Mouse (Mus musculus) embryonic stem cell, embryonic (primary cell): Measurements from ENCODE around the gene 2610028H24Rik.

Source experiments
- CTCF ChIA-PET, 4 experiments: fragments of 300-600 bp in 2 of 4; fragments of 350-600 bp in 2 of 4; sonication (Branson Sonifier 250); formaldehyde crosslinking; loops; one replicate each; lab custom pipeline; 2022; ENCODE audit warnings: inconsistent platforms in 2 of 4; lab: Charles Lee
- POLR2A ChIA-PET, 4 experiments: fragments of 300-600 bp in 2 of 4; fragments of 350-600 bp in 2 of 4; sonication (Branson Sonifier 250); formaldehyde crosslinking; loops; one replicate each; lab custom pipeline; 2022; ENCODE audit warnings: antibody characterized with exemption in 4 of 4, inconsistent platforms in 1 of 4; lab: Charles Lee

Gene 2610028H24Rik

DNA sequence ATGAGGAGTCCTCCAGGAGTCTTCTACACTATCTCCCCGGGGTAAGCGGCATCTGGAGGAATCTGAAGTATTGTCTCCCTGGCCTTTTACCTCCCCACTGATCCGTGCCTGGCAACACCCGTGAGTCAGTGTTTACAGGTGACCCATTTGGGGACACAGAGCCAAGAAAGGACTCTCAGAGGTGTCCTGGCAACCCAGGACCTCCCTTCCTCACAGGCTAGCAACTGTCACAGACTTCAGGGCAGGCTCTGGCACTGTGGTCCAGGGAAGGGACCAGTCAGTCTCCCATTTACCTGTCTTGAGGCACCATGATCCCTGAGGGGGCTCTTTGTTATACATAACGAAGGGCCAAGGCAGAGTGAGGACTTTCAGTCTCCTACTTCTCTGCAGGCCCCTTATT lies at the start of gene 2610028H24Rik:
TSS of gene 2610028H24Rik (plus strand) at position 231 of the 400 bp plus-strand sequence.
- CTCF ChIA-PET: interaction anchor here in 1 of 4 experiments (0.8 kb wide), 1 partner anchor 64 kb away, joined by 3 read pairs; no protein-coding TSS in a partner anchor

GRCm38 (mm10) chr10:76408520-76408919 lies 40.4 kb upstream of the 2610028H24Rik start:
- ChIA-PET POLR2A (interaction anchor here (0.6 to 2.4 kb wide), 9 partner anchors 8 to 62 kb away, joined by 3 to 10 read pairs (median 4); partner anchors contain the start of gene AC141477.1 (in 1 of the 4)), CTCF (interaction anchor here in 3 of 4 experiments (1.1 to 2.4 kb wide), 3 partner anchors 11 to 17 kb away, joined by 6 to 12 read pairs (median 7); no protein-coding TSS in a partner anchor)

More for the DNA sequence above, at the start of gene 2610028H24Rik:
- POLR2A ChIA-PET: interaction anchor here in 2 of 4 experiments (0.6 to 2.9 kb wide), 4 partner anchors 9 to 28 kb away, joined by 3 to 11 read pairs (median 6); no protein-coding TSS in a partner anchor

DNA sequence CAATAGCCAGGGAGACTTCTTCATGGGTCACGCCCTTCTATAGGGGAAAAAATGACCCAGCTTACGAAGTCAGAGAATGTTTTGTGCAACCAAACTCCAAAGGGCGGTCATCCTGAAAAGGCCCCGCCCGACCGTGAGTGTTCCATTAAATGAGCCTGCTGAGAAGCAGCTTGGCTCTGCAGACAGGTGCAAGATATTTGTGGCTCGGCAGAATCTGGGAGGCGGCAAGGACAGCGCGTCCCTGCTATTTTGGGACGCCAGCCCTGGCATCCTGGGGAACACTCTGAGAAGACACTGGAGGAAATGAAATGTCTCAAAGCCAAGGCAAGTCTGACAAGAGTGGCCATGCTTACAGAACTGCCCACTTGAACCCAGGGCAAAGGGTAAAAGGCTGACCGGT lies 32.1 kb upstream of the 2610028H24Rik start:
- ChIA-PET CTCF (interaction anchor here in 1 of 4 experiments (0.6 to 1.3 kb wide), 2 partner anchors 9 to 24 kb away, joined by 3 to 4 read pairs; no protein-coding TSS in a partner anchor), POLR2A (interaction anchor here in 2 of 4 experiments (0.6 to 4.2 kb wide), 6 partner anchors 12 to 1212 kb away, joined by 3 to 38 read pairs (median 3); partner anchors contain the start of gene AC141477.1 (in 1 of the 2))

- POLR2A ChIA-PET: interaction anchor here in 3 of 4 experiments (0.6 to 8.2 kb wide), 10 partner anchors 9 to 1096 kb away, joined by 3 to 49 read pairs (median 4); partner anchors contain the start of genes AC141477.1 (in 2 of the 3) and Pcnt (in 1 of the 3)
- CTCF ChIA-PET: interaction anchor here in 3 of 4 experiments (0.5 to 1.2 kb wide), 6 partner anchors 9 to 170 kb away, joined by 3 to 5 read pairs (median 3); partner anchors contain the start of gene AC141477.1 (in 1 of the 3)
These were observed 23.2 kb upstream of the 2610028H24Rik start for GRCm38 (mm10) chr10:76425674-76426073.

GRCm38 (mm10) chr10:76433925-76434324 lies 15.0 kb upstream of the 2610028H24Rik start:
- POLR2A ChIA-PET: interaction anchor here in 2 of 4 experiments (0.9 to 1.4 kb wide), 5 partner anchors 8 to 87 kb away, joined by 3 to 9 read pairs (median 4); no protein-coding TSS in a partner anchor
- CTCF ChIA-PET: no interaction called here

- ChIA-PET CTCF (interaction anchor here (0.5 to 1.7 kb wide), 10 partner anchors 16 to 1552 kb away, joined by 3 to 13 read pairs (median 3); partner anchors contain the start of genes Col6a2 (in 1 of the 4) and Lss (in 1 of the 4)), POLR2A (interaction anchor here (0.6 to 5.8 kb wide), 47 partner anchors 8 to 557 kb away, joined by 3 to 49 read pairs (median 4); partner anchors contain the start of genes Dip2a (in 2 of the 4), 2610028H24Rik (in 1 of the 4), Chchd10 (in 1 of the 4) and Pcbp3 (in 1 of the 4))
These were observed 9.6 kb upstream of the 2610028H24Rik start for GRCm38 (mm10) chr10:76439107-76439890.

GRCm38 (mm10) chr10:76440281-76440680 lies 8.6 kb upstream of the 2610028H24Rik start, which contains the start of gene AC141477.1:
Gene AC141477.1 (minus strand): TSS chr10:76440444.
- ChIA-PET CTCF (interaction anchor here in 3 of 4 experiments (1.0 to 1.7 kb wide), 8 partner anchors 14 to 183 kb away, joined by 3 to 13 read pairs (median 4); partner anchors contain the start of genes Col6a2 (in 1 of the 3) and Lss (in 1 of the 3)), POLR2A (interaction anchor here in 3 of 4 experiments (0.6 to 5.8 kb wide), 35 partner anchors 9 to 753 kb away, joined by 3 to 49 read pairs (median 5); partner anchors contain the start of genes Dip2a (in 2 of the 3), Chchd10 (in 1 of the 3), Lss (in 1 of the 3) and Pcbp3 (in 1 of the 3))

- CTCF ChIA-PET: interaction anchor here in 3 of 4 experiments (0.6 to 1.0 kb wide), 3 partner anchors 12 to 839 kb away, joined by 3 read pairs; no protein-coding TSS in a partner anchor
- POLR2A ChIA-PET: interaction anchor here (0.6 to 2.0 kb wide), 24 partner anchors 8 to 337 kb away, joined by 3 to 14 read pairs (median 3); partner anchors contain the start of gene Dip2a (in 1 of the 4)
These were observed 6.4 kb upstream of the 2610028H24Rik start, which contains the start of gene Pcnt for GRCm38 (mm10) chr10:76442178-76443088. Gene Pcnt (minus strand): TSS chr10:76442786.

GRCm38 (mm10) chr10:76445996-76446681 lies 2.7 kb upstream of the 2610028H24Rik start:
- POLR2A ChIA-PET: interaction anchor here in 2 of 4 experiments (0.6 to 2.3 kb wide), 4 partner anchors 14 to 83 kb away, joined by 3 to 6 read pairs (median 3); partner anchors contain the start of gene Ybey (in 1 of the 2)
- CTCF ChIA-PET: interaction anchor here in 1 of 4 experiments (0.6 kb wide), 1 partner anchor 1288 kb away, joined by 3 read pairs; no protein-coding TSS in a partner anchor

- CTCF ChIA-PET: interaction anchor here in 1 of 4 experiments (1.0 to 1.1 kb wide), 2 partner anchors 15 to 285 kb away, joined by 4 to 5 read pairs; no protein-coding TSS in a partner anchor
- POLR2A ChIA-PET: interaction anchor here in 3 of 4 experiments (0.5 to 2.9 kb wide), 17 partner anchors 8 to 102 kb away, joined by 3 to 11 read pairs (median 3); partner anchors contain the start of gene Dip2a (in 1 of the 3)
These were observed 1.3 kb upstream of the 2610028H24Rik start for GRCm38 (mm10) chr10:76447406-76448229.

GRCm38 (mm10) chr10:76455289-76455688 lies 6.4 kb downstream of the 2610028H24Rik start:
- ChIA-PET POLR2A (interaction anchor here in 3 of 4 experiments (0.6 to 1.0 kb wide), 5 partner anchors 10 to 191 kb away, joined by 3 to 4 read pairs (median 3); partner anchors contain the start of gene Pcnt (in 1 of the 3)), CTCF (interaction anchor here in 3 of 4 experiments (0.5 to 1.4 kb wide), 17 partner anchors 8 to 1247 kb away, joined by 3 to 9 read pairs (median 4); partner anchors contain the start of gene AC141477.1 (in 1 of the 3))

DNA sequence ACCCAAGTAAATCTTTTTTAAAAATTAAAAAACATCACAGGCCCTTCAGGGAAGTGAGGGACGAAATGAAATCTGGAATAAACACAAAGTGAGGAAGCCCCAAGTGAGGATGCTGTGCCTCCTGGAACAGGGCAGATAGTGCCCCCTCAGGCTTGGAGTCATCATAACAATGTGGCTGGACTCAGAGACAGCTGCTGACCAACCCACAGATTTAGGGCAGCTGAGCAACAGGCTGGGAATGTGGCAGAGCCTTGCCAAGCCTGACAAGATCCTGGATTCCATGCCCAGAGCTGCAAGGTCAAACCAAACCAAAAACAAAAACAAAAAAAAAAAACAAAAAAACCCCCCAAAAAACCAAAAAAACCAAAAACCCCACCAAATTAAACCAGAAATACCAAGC lies 12.4 kb downstream of the 2610028H24Rik start:
- CTCF ChIA-PET: no interaction called here

GRCm38 (mm10) chr10:76462312-76462711 lies 13.4 kb downstream of the 2610028H24Rik start:
- CTCF ChIA-PET: interaction anchor here in 2 of 4 experiments (0.7 to 1.6 kb wide), 3 partner anchors 8 to 51 kb away, joined by 3 to 5 read pairs (median 4); no protein-coding TSS in a partner anchor
- POLR2A ChIA-PET: interaction anchor here in 3 of 4 experiments (0.6 to 3.7 kb wide), 16 partner anchors 10 to 71 kb away, joined by 3 to 14 read pairs (median 5); partner anchors contain the start of genes AC141477.1 (in 2 of the 3), Pcnt (in 2 of the 3) and Lss (in 1 of the 3)

More for the DNA sequence above, 12.4 kb downstream of the 2610028H24Rik start:
- POLR2A ChIA-PET: interaction anchor here in 2 of 4 experiments (0.7 to 1.4 kb wide), 7 partner anchors 10 to 946 kb away, joined by 3 to 5 read pairs (median 4); no protein-coding TSS in a partner anchor

- POLR2A ChIA-PET: interaction anchor here in 3 of 4 experiments (1.0 to 3.7 kb wide), 15 partner anchors 9 to 71 kb away, joined by 3 to 14 read pairs (median 5); partner anchors contain the start of genes AC141477.1 (in 2 of the 3), Pcnt (in 2 of the 3) and Lss (in 1 of the 3)
- CTCF ChIA-PET: interaction anchor here in 2 of 4 experiments (1.0 to 1.6 kb wide), 3 partner anchors 8 to 15 kb away, joined by 4 to 5 read pairs (median 4); no protein-coding TSS in a partner anchor
These were observed 13.8 kb downstream of the 2610028H24Rik start for GRCm38 (mm10) chr10:76462721-76463120.
